Mouse (Mus musculus) cortical plate, adult 2 months (tissue): ENCODE measurements around the gene Alg2. TPM values are rescaled to one million over a fixed set of nuclear protein-coding genes. Genes with fewer than 3 reads are reported as not detected.

ENCODE experiments used
- H3K27ac ChIP-seq: fragments of 200-500 bp; 2 replicates; pipeline ENCODE4 v1.5.1; 2012; ENCODE audit warnings: low read length, control low read depth, inconsistent platforms; ENCODE audit not compliant: insufficient read depth
- H3K4me1 ChIP-seq: fragments of 200-500 bp; 2 replicates; pipeline ENCODE4 v1.6.1; 2011; ENCODE audit warnings: low read length; ENCODE audit not compliant: control insufficient read depth, insufficient read depth
- H3K4me3 ChIP-seq: fragments of 200-500 bp; 2 replicates; pipeline ENCODE4 v1.5.1; 2011; ENCODE audit warnings: mild to moderate bottlenecking, low read length, control low read depth; ENCODE audit not compliant: insufficient read depth
- CTCF ChIP-seq: fragments of 200-500 bp; IDR thresholded peaks from 2 replicates; pipeline ENCODE4 v1.5.1; 2011; ENCODE audit warnings: mild to moderate bottlenecking, control low read depth, low read length; ENCODE audit not compliant: insufficient read depth; ENCODE audit errors: extremely low read depth
- POLR2A ChIP-seq: fragments of 200-500 bp; IDR thresholded peaks from 2 replicates; pipeline ENCODE4 v1.6.1; 2011; ENCODE audit warnings: mild to moderate bottlenecking, low read length, control low read depth; ENCODE audit not compliant: insufficient read depth; ENCODE audit errors: extremely low read depth
- polyA plus RNA-seq: library from polyadenylated mRNA; depleted of rRNA; stranded (reverse); fragments of >200 nt; gene quantifications from 2 replicates; pipeline ENCODE4 v1.2.3, GENCODE M21; 2012; rRNA removed

Alg2 gene
- 77.2 and 81.6 TPM in 2 replicates for polyA plus RNA-seq

GRCm38 (mm10) chr4:47473968-47474729, at the start of gene Alg2, which contains the start of gene Sec61b:
Gene Alg2, minus strand, starts transcription at chr4:47474333.
Gene Sec61b, plus strand, starts transcription at chr4:47474658.
- peak within 1 kb of the TSS; percentile 82 for H3K4me3 ChIP-seq
- TF ChIP-seq CTCF (no peak), POLR2A (peak; percentile 92)
- peaks cover 1% of the 10 kb centered on the region; the same call in 1 of the 2 replicates for H3K4me1 ChIP-seq

DNA sequence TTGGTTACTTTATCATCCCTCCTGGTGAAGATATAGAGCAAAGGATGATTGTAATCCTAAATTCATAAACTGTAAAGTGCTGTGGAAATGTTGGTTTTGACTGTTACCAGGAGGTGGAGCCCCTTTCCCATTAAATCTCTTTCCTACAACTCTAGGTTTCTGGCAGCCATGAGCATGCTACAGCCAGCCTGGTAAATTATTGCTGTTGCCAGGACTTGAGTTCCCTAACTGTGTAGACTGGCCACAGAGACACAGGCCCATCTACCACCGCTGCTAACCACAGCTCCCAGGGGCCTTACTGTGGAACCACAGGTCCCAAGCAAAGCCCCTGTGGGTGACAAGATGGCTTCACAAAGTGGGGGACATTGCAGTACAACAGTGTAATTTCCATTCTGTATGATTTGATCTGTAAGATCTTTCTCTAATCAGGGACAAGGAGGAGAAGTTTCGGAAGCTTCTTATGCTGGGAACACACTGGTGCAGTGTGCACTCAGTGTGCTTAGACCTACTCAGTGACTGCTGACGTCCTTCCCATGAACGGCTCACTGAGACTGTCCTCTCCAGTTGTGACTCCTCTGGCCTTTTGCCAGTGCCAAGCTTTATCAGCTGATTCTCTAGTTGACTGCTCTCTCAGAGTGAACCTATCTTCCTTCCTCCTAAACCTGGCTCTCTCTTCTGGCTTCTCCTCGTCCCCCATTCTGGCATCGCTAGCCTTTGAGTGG, 47.9 kb upstream of the Alg2 start:
- no peak overlapping the region for H3K27ac ChIP-seq
- H3K4me3 ChIP-seq, result no peak overlapping the region
- TF ChIP-seq POLR2A (no peak), CTCF (peak; percentile 52)
- H3K4me1 ChIP-seq, result no peaks in the 10 kb centered on the region

More at GRCm38 (mm10) chr4:47473968-47474729, at the start of gene Alg2, which contains the start of gene Sec61b:
- H3K27ac ChIP-seq, result peak within 1 kb of the TSS; percentile 98

- TF ChIP-seq POLR2A (no peak), CTCF (no peak)
Measured at GRCm38 (mm10) chr4:47520076-47520475, 45.9 kb upstream of the Alg2 start.

DNA sequence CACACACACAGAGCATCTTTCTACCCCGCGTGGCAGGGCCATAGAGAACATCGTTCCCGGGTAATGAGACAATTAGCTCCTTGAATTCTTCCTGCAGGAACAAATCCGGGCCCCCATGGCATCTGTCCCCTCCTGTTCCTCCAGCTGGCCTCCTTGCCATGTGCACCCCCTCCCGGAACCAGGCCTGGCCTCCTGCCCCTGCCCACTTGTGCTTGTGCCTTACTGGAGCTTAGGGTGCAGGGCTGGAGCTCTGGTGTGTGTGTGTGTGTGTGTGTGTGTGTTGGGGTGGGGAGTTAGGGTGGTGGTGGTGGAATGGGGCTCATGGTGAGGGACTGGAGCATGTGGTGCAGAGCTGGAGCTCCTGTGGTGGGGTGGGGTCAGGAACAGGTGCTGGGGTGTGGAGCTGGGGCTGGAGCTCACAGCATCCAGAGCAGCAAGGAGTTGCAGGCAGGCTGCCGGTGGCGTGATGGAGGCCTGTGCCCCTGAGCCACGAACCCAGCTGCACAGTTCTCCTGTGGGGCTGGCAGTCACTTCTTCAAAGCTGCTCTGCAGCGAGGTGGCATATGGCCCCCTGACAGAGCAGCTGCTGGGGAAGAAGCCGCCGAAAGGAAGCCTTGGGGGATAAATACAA, 44.5 kb upstream of the Alg2 start:
- Histone ChIP-seq H3K4me3 (no peak overlapping the region), H3K27ac (no peak overlapping the region), H3K4me1 (no peaks in the 10 kb centered on the region)
- no peak for TF ChIP-seq CTCF
- TF ChIP-seq POLR2A, result no peak

More at GRCm38 (mm10) chr4:47520076-47520475, 45.9 kb upstream of the Alg2 start:
- Histone ChIP-seq H3K4me3 (no peak overlapping the region), H3K27ac (no peak overlapping the region), H3K4me1 (no peaks in the 10 kb centered on the region)

DNA sequence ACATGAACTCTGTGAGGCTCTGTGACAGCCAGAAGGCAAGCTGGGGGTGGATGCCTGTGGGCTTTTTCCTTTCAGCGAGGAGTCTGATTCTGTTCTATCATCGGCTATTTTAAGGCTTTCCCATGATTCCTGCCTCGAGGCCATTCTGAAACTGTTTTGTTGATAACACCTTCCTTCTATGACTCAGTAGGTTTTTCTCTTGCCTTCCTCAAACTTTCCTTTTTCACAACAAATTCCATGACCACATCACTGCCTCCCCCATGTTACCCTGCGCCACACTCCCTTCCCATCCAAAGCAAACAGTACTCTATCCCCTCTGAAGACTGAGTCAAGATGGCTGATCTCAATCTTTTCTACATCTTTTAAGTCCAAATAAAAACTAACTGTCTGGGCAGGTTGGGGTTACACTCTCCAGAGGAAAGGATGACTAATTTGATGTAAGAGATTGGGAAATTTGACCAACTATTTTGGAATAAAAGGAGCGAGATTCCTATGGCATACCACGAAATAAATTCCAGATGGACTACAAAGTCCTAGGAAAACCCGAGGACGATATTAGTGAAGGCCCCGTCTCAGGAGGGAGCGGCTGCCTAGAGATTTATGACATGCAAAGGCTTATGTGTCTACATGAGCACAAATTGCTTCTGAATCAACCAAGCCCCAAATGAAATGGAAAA, 30.8 kb upstream of the Alg2 start:
- Histone ChIP-seq H3K4me1 (no peaks in the 10 kb centered on the region), H3K4me3 (no peak overlapping the region), H3K27ac (no peak overlapping the region)
- TF ChIP-seq POLR2A (no peak), CTCF (no peak)

GRCm38 (mm10) chr4:47503045-47503444, 28.9 kb upstream of the Alg2 start:
- H3K4me1 ChIP-seq, result no peaks in the 10 kb centered on the region
- no peak for TF ChIP-seq POLR2A
- TF ChIP-seq CTCF, result no peak
- H3K27ac ChIP-seq, result no peak overlapping the region
- no peak overlapping the region for H3K4me3 ChIP-seq

GRCm38 (mm10) chr4:47502546-47502971, 28.4 kb upstream of the Alg2 start:
- Histone ChIP-seq H3K4me1 (no peaks in the 10 kb centered on the region), H3K4me3 (no peak overlapping the region), H3K27ac (no peak overlapping the region)
- TF ChIP-seq POLR2A (no peak), CTCF (peak; percentile 78)

- TF ChIP-seq CTCF, result no peak
- TF ChIP-seq POLR2A, result no peak
- Histone ChIP-seq H3K27ac (no peak overlapping the region), H3K4me3 (no peak overlapping the region), H3K4me1 (no peaks in the 10 kb centered on the region)
Measured at GRCm38 (mm10) chr4:47499121-47499545, 25.0 kb upstream of the Alg2 start.

DNA sequence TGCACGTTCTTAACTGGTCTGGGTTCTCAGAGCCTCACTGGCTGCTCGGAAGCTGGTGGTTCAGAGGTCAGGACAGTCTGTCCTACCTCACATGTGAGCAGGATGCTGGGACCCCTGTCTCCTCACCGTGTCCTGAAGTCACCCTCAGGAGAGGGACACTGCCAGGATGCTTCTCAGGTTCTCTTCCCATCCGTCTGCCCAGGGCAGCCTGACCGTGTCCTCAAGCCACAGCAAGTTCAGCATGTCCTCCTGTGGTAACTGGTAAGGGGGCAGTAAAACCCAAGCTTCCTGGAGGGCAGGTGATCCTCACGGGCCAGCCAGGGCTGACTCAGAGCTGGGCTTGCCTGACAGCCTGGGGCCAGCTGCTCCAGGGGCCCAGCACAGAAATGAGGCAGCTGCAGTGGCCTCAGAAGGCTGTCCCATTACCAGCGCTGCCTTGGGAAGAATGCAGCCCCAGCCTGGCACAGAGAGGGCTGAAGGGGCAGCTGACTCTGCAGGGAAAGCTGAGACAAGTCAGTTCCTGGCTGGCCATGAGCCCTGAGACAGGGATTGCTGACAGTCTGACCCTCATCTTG, 23.8 kb upstream of the Alg2 start:
- TF ChIP-seq CTCF (no peak), POLR2A (no peak)
- Histone ChIP-seq H3K4me1 (no peaks in the 10 kb centered on the region), H3K4me3 (no peak overlapping the region), H3K27ac (no peak overlapping the region)

GRCm38 (mm10) chr4:47494686-47495085, 20.6 kb upstream of the Alg2 start:
- Histone ChIP-seq H3K27ac (no peak overlapping the region), H3K4me1 (no peaks in the 10 kb centered on the region), H3K4me3 (no peak overlapping the region)
- TF ChIP-seq POLR2A (no peak), CTCF (no peak)
